Mouse (Mus musculus): ENCODE results near the gene Efhc1.

The Efhc1 gene

DNA sequence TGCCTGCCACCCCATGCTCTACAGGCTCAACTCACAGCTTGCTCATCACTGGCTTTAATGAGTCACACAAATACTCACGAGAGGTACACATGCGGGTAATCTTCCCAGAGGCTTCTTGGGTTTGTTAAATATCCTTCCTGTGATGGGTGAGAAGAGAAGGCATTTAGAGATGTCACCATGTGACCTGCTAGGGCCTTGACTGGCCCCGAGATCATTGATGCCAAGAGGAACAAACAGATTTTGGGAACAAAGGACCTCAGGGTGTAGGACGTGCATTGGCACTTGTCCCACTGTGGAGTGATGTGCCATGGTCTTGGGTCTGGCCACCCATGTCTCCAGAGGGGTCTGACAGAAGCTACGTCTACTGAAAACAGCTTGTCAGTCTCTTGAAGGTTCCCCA, 55.3 kb downstream of the Efhc1 start:
- peak; percentile 48 for DNase-seq (ENCODE audit: low read depth, low spot score)

DNA sequence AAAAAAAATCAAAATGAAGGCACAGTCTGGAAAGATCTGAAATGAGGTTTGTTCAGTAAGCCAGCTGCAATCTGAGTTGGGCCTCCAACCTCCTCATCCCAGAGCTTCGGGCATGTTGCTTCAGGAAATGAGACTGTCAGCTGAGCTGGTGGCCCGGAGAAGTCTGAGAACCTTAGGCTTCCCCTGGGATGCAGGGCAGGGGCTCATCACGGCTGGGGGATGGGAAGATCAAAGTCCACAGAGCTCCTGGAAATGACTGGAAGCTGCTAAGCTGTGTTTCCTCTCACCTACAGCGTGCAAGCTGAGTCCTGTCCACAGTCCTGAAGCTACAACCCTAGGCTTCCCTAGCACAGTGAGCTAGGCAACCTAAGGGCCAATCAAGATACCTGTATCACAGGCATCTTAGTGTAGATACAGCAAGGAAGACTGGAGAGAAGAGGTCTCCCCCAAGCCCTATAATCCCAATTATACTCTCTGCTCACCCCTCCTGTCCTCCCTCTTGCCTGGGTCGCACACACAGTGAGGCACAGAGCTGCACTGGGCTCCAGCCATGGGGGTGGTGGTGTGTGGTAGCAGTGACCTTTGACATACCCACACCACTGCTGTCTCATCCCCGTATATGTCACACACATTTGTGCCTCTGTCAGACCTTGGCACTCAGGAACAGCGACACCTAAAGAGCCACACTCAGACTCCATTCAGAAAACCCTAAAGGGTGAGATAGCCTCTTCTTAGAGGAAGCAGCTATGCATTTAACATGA, 56.7 kb downstream of the Efhc1 start:
- peak; percentile 26 for DNase-seq (ENCODE audit: low read depth, low spot score)

DNA sequence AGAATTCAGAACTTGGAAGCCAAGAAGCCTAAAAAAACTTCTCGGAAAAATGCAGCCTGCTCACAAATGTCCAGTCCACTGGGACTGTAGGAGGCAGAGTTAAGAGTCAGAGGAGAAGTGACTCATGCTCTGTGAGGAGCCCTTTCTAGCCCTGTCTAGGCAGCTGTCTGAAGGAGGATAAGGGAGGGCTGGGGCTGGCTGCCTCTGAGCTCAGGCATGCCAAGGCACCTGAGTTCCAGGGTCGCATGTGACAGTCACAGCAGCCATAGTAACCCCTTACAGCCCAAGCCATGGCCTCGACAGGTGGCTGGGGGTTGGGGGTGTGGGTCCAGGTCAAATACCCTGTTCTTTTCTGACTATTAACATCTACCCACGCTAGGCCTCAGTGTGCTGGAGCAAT, 57.5 kb downstream of the Efhc1 start:
- DNase-seq (ENCODE audit: low read depth, low spot score), result peak; percentile 93

DNA sequence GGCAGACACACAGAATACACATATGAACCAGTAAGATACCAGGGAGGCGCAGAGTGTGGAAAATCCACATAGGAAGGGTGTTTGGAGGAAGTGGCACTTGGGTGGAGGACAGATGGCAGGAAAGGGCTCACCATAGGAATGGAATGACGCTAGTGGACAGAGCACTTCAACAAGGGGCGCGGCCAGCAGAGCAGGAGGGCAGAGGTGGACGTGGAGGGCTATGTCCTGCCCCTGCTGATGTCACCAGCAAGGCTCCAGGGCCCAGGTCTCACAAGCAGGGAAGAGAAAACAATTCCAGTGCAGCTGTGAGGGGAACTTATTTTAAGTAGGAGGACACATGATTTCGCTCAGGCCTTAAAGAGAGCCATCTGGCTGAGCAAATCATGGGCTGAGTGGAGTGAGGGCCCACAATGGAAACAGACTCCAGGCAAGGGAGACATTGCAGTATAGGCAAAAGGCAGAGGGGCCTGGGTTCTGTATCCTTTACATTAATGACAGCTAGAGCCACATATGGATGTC, 58.9 kb downstream of the Efhc1 start:
- no peak for DNase-seq (ENCODE audit: low read depth, low spot score)

DNA sequence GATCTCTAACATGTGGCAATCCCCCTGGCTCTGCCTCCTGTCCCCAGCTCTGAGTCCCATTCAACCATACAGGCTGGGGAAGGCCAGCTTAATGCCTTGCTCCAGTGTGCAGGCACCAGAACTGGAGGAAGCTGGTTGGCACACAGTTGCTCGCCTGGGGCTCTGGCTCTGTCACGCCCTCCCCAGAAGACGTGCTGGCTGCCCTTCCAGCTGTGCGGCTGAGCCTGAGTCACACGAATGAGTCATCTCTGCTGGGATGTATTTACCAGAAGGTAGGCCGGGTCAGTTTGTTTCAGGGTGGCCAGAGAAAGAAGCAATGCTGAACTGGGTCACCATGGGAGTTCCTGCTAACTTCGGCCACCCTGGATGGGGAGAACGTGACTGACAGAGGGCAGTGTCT, 63.0 kb downstream of the Efhc1 start:
- peak; percentile 98 for DNase-seq (ENCODE audit: low read depth, low spot score)

DNA sequence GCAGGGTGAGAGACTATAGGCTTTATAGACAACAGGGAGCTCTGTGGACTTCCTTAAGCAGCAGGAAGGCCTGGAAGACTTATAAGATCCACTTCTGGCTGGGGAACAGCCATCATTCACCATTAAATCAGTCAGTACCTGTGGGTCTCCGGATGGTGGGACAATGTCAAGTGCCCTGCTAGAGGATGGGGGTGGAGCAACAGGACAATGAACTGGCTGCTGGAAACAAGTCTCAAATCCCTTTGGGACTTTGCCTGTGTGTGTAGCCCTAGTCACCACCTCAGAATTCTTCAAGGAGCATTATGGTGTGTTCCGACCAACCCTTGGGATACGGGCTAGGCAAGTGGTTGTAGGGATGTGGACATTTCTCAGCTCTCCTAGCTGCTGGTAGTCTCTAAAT, 71.7 kb downstream of the Efhc1 start:
- DNase-seq (ENCODE audit: low read depth, low spot score), result no peak

DNA sequence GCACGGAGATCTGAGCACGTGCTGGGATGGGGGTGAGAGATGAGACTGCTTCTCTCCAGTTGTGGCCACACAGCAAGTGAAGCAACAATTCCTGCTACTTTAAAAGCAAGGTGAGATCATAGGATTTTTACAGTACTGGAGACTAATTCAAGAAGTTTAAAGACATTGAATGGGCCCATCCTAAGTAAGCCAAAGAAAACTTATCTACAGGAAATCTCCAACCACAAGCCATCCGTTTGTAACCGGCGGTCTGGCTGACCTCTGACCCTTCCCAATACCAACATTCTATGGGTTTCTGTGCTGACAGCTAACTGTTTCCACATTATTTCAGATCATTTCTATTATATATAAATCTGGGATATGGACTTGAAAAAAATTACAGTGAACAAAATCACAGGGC, 73.8 kb downstream of the Efhc1 start:
- DNase-seq (ENCODE audit: low read depth, low spot score), result no peak

DNA sequence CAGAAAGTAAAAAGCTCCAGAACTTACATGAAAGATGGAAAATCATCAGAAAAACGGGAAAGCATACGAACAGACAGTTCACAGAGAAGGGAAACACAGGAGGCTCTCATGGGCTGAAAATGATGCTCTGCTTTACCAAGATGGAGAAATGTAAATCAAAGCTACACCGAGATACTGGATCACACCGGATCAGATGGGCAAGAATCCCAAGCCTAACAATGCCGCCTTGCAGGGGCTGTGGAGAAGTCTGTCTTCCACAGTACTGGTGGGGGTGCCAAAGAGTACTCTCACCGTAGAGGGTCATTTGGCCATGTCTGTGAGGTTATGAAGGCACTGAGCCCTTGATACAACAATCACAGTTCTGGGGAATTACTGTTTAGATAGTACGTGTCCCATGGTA, 75.1 kb downstream of the Efhc1 start:
- DNase-seq (ENCODE audit: low read depth, low spot score), result no peak

DNA sequence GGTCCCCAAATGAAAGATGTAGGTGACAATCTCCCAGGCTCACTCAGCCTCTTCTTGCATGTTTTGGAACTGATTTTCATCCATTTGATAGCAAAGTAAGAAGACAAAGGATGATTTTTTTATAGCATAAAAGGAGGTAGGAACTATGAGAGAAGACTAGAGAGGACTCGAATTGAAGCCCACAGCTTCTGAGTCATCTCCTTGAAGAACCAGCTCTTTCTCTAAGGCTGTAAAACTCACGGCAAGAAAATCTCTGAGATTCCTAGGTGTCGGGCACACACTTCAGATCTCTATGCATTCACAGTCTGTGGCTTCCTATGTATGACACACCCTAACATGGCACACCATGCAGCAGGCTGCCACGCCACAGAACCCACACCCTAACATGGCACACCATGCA, 77.6 kb downstream of the Efhc1 start:
- no peak for DNase-seq (ENCODE audit: low read depth, low spot score)

DNA sequence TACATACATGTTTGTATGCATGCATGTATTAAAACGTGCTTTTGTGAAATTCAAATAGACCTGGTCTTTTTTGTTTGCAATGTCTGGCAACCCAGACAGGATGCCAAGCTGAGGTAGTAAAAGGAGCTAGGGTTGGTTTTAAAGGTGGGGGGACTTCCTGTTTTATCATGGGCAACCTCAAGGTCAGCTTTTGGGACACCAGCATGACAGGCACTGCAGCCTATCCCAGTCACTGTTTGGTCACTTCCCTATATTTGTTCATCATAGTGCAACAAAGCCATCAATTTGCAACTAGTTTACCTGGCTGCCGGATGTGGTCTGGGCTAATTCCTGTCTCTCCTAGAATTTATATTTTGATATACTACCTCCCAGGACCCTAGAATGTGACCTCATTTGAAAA, 80.2 kb downstream of the Efhc1 start:
- DNase-seq (ENCODE audit: low read depth, low spot score), result no peak

DNA sequence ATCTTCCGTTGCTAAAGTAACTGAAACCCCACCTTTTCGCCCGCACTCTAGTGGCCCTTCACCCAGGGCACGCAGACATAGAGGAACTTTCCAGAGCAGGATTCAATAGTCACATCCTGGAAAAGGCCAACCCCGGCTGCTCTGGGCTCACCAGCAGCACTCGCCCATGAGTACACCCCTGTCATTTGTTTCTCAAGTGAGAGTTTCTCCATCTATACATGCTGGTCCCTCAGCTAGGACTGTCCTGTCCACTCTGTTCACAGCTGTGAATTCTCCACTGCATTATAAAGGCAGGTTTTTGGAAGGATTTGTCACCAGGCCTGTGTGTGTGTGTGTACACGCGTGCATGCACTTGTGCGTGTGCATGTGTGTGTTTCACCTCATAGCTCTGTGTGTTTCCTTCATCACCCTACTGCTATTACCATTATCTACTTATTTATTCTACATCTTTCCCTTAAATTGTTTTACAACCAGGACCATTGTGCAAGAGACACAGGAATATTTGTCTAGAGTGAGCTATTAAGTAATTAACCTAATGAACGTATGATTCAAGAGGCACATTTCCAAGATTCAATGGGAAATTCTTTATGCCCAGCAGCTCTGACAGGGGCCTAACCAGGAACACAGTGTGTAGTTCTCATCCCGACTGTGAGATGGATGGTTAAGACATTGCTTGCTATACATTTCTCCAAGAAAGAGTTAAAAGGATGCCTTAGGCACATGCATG, 81.8 kb downstream of the Efhc1 start:
- no peak for DNase-seq (ENCODE audit: low read depth, low spot score)

DNA sequence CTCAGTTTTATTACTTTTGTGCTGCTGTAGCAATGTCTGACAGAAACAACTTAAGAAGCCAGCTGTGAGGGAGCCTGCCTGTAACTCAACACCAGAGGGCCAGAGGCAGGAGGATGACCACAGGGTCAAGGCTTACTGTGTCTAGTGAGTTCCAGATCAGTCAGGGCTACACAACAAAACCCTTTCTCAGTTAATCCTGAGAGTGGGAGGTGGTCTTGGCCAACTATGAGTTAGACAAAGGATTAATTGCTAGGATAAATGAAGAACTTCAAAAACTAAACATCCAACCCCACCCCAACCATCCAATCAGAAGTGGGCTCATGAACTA, 82.3 kb downstream of the Efhc1 start:
- peak; percentile 41 for DNase-seq (ENCODE audit: low read depth, low spot score)

DNA sequence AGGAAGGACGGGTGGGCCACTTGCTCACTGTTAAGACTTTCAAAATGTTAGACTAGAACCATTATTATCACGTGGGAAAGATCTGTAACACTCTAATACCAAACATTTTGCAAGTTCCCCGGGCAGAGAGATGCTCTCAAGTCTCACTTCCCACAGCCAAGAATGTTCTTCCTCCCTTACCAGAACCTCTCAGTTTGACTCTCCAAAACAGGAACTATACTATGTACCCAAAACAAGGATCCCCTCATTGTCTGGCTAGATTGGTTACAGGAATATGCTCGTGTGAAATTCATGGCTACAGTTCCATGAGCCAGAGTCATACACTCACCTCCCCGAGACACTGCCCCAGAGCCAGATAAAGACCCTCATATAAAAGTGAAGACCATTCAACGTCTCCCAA, 84.5 kb downstream of the Efhc1 start:
- no peak for DNase-seq (ENCODE audit: low read depth, low spot score)

DNA sequence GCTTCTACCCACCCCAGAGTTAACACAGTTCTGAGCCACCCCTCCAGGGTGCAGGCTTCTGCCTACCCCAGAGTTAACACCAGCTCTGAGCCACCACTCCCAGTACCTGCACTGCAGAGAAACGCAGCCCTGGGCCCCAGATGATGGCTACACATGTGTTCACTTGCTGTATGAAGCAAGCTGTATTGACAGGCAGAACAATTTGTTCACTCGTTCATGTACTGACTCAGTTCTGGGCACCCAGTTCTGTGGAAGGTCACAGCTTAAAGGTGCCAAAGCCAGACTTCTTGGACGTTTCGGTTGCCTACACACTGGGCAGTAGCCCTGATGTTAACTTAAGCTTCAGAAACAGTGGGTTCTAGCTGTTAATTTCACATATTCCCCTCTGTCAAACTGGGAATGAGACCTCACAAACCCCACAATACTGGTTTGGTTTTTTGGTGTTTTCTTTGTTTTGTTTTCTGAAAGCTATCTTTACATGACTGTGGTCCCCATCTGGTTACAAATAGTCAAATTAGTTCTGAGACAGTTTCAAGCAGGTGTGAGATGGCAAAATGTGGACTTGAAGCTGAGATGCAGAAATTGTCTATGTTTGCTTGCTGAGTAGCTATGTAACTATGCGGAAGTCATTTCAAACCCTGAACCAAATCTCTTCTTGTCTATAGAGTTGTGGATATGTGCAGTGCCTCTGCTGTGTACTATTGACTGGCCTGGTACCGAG, 86.6 kb downstream of the Efhc1 start:
- no peak for DNase-seq (ENCODE audit: low read depth, low spot score)

DNA sequence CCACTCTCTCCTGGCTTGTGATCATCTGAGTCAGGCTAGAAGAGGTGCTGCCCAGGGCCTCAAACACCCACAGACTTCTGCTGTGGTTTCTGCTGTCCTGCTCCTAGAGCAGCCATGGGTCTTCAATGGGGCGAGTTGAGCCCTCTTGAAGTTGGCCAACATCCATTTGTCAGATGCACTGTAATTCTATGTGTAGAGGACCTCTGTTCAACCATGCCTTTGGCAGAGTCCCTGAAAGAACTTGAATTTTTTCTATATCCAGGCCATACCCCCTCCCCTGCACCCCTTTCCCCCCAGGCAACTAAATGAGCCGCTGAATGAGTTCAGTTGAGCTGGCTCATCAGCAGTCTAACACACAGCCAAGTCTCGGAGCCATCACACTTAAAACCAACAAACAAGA, 88.1 kb downstream of the Efhc1 start:
- DNase-seq (ENCODE audit: low read depth, low spot score), result no peak

DNA sequence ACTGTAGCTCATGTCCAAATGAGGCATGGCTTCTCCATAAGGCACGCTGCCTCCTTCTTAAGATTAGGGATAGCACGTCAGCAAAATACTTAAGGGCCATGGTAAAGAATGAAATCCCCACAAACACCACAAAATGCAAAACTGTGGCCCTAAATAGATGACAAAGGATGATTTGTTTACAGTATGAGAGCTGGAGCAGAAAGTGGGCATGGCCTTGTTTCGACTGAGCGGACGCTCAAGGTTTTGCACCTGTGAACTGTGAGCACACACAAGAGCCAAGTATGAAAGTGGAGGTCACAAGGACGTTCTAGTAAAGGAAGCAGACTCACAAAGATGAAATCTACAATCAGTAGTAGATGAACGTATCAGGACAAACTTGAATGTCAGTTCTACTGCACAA, 88.7 kb downstream of the Efhc1 start:
- no peak for DNase-seq (ENCODE audit: low read depth, low spot score)
